Mouse (Mus musculus) liver, embryonic 18 days (tissue): ENCODE measurements around the gene Dnajb5. TPM values are rescaled to one million over a fixed set of nuclear protein-coding genes. Genes with fewer than 3 reads are reported as not detected.

Experiments
- polyA plus RNA-seq: library from polyadenylated mRNA; depleted of rRNA; stranded (reverse); fragments of >200 nt; gene quantifications from 2 replicates; pipeline ENCODE4 v1.2.3, GENCODE M21; 2012; rRNA removed

Gene Dnajb5
- polyA plus RNA-seq, result 1.4 and 1.5 TPM in 2 replicates

DNA sequence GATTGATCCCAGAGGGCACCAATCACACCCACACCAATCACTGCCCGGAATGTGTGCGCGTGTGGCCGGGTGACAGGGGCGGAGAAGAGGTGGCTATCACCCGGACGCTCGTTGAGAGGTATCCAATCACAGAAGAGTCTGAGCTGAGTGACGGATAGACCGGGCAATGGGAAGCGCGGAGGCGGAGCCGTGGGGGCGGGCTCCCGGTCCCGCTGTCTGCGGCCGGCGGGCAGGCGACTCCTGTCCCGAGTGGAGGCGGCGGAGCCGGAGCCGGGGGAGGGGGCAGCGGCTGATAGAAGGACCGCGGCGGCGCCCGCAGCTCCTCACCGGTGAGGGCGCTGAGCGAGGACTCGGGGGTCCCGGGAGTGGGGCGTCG, at the start of gene Dnajb5:
Gene Dnajb5 (plus strand): TSS at position 139 of the 376 bp plus-strand sequence.

DNA sequence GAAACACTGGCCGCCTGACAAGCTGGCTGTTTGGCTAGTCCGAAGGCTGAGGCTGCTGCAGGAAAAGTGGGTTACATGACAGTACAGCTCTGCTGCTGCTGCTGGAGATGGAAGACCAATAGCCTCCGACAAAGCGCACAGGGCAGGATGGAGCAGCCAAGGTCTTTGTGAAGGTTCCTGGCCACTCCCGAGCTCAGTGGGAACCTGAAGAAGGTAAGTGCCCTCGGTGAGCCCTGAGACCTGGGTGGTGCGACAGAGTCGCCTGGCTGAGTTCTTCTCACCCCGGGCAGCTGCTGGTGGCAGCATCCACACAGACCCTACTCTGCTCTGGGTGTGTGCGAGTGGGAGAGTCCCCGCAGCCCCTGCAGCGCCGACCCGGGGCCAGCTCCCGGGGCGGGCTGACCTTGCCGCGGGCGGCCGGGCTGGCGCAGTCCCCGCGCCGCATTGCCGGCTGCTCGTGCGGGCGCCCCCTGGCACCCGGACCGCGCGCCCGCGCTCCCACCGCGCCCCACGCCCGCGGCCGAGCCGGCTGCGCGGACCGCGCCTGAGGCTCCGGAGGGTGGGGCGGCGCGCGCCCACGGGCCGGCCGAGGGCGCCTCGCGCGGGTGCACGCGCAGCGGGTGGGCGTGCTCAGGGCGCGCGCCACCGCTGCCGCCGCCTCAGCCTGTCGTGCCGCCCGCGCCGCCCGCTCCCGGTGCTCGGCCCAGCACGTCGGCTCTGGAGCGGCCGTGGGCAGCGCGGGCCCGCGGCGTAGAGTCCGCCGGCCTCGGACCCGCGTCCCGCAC, 32.8 kb upstream of the Dnajb5 start, which contains the start of gene Phf24:
Gene Phf24 (plus strand): TSS at position 44 of the 785 bp plus-strand sequence.

DNA sequence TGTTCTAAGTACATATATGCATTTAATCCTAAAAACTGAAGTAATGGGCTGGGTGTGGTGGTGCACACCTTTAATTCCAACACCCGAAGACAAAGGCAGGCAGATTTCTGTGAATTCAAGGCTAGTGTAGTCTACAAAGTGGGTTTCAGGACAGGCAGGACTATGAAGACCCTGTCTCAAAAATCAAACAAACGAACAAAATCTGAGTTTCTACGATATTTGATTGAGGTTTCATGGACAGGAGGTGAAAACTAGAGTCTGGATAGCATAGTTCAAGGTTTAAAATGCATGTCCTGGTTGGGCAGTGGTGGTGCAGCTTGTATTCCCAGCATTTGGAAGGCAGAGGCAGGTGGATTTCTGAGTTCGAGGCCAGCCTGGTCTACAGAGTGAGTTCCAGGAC, 19.7 kb downstream of the Dnajb5 start, which contains the start of gene 1700022I11Rik:
Gene 1700022I11Rik (plus strand): TSS at position 301 of the 400 bp plus-strand sequence.

DNA sequence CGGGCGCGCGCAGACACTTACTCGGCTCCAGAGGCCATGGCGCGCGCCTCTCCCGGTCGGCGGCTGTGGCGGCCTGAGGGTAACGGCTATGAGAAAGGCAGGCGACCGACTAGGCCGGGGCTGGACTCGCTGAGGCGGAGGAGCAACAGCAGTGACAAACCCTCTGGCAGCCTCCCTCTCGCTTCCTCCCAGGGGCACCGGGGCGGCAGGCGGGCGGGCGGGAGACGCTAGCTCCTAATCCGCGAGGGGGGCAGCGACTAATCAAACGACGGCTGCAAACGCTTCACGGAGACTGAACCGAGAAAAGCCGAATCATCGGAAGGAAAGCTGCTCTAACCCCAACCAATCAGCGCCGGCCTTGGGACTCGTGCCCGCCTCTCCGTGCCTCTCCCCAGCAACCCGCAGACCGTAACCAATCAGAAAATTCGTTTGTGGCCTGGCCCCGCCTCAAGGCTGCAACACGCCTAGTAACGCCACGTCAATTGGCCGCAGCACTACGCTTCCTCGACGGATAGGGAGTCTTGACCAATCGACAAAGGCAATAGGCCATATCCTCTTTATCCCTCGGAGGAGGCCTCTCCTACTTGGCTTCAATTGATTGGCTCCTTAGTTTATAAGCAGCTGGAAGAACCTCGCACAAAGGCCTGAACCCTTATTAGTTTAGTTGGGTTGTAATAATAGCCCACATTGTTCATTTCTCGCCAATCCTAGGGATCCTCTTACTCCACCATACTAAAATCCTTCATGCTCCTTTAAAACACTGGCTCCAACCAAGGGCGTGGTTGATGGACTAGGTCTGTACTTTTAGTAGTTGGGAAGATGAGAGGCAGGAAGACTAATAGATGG, 50.8 kb downstream of the Dnajb5 start, which contains the start of gene Vcp:
Gene Vcp (minus strand): TSS at position 367 of the 846 bp plus-strand sequence.

Other genes starting within 250 kb of the Dnajb5 start
- gene 4930578G10Rik, start 214.3 kb upstream of the Dnajb5 start, polyA plus RNA-seq, result not detected in 2 replicates
- 0.07 and 0.09 TPM in 2 replicates for gene Ccl19, start 193.2 kb upstream of the Dnajb5 start, polyA plus RNA-seq
- gene Ccl21a, start 175.8 kb upstream of the Dnajb5 start, polyA plus RNA-seq, result 0.25 and 0.67 TPM in 2 replicates
- 0.11 and 0.14 TPM in 2 replicates for gene Fam205a1, start 95.9 kb upstream of the Dnajb5 start, polyA plus RNA-seq
- not detected in 2 replicates for gene Gm12394, start 93.0 kb upstream of the Dnajb5 start, polyA plus RNA-seq
- gene Fam205c, start 75.6 kb upstream of the Dnajb5 start, polyA plus RNA-seq, result 0.02 TPM in 2 replicates
- 0.13 and 0.14 TPM in 2 replicates for gene Phf24, start 33.2 kb upstream of the Dnajb5 start, polyA plus RNA-seq
- 0.02 TPM in 1 of 2 replicates, not detected in the other for gene 1700022I11Rik, start 19.8 kb downstream of the Dnajb5 start, polyA plus RNA-seq
- gene Vcp, start 50.7 kb downstream of the Dnajb5 start, polyA plus RNA-seq, result 69.7 and 71.6 TPM in 2 replicates
- 6.0 and 6.1 TPM in 2 replicates for gene Fancg, start 60.7 kb downstream of the Dnajb5 start, polyA plus RNA-seq
- 7.1 and 9.4 TPM in 2 replicates for gene Pigo, start 76.0 kb downstream of the Dnajb5 start, polyA plus RNA-seq
- 76.7 and 78.4 TPM in 2 replicates for gene Stoml2, start 81.9 kb downstream of the Dnajb5 start, polyA plus RNA-seq
- 14.9 and 15.7 TPM in 2 replicates for gene Fam214b, start 96.4 kb downstream of the Dnajb5 start, polyA plus RNA-seq
- gene Unc13b, start 109.1 kb downstream of the Dnajb5 start, polyA plus RNA-seq, result 1.9 and 2.0 TPM in 2 replicates